Mouse (Mus musculus) central nervous system, embryonic 14 days (tissue): ENCODE data around the gene Rhag. TPM values are rescaled to one million over a fixed set of nuclear protein-coding genes. Genes with fewer than 3 reads are reported as not detected.

Experiments
- polyA plus RNA-seq: library from polyadenylated mRNA; depleted of rRNA; stranded (reverse); fragments of >200 nt; gene quantifications from 2 replicates; pipeline ENCODE4 v1.2.3, GENCODE M21; 2012; rRNA removed

Rhag gene
- 0.10 and 0.20 TPM in 2 replicates for polyA plus RNA-seq

GRCm38 (mm10) chr17:40810934-40811333 is at the start of gene Rhag:
Gene Rhag, plus strand, starts transcription at chr17:40811126.

GRCm38 (mm10) chr17:40806953-40807572 is 3.9 kb upstream of the Rhag start, which contains the start of gene Crisp2:
Gene Crisp2, minus strand, starts transcription at chr17:40807003.

GRCm38 (mm10) chr17:40879924-40880691 is 69.2 kb downstream of the Rhag start, which contains the start of gene 9130008F23Rik:
Gene 9130008F23Rik, minus strand, starts transcription at chr17:40880559.

Other genes with a start within 250 kb of the Rhag start
- gene Esp6, start 249.6 kb upstream of the Rhag start, polyA plus RNA-seq = not detected in 2 replicates
- not detected in 2 replicates for gene Esp4, start 212.5 kb upstream of the Rhag start, polyA plus RNA-seq
- not detected in 2 replicates for gene Esp3, start 179.1 kb upstream of the Rhag start, polyA plus RNA-seq
- not detected in 2 replicates for gene Esp1, start 84.0 kb upstream of the Rhag start, polyA plus RNA-seq
- not detected in 2 replicates for gene Crisp2, start 4.1 kb upstream of the Rhag start, polyA plus RNA-seq
- gene 9130008F23Rik, start 69.4 kb downstream of the Rhag start, polyA plus RNA-seq = 0.53 and 1.1 TPM in 2 replicates
- gene Glyatl3, start 103.2 kb downstream of the Rhag start, polyA plus RNA-seq = 0.11 TPM in 1 of 2 replicates, not detected in the other
- gene Mut, start 123.6 kb downstream of the Rhag start, polyA plus RNA-seq = 12.8 and 14.2 TPM in 2 replicates
- 11.4 and 14.5 TPM in 2 replicates for gene Cenpq, start 123.9 kb downstream of the Rhag start, polyA plus RNA-seq